8 mouse cellular contexts compared by ENCODE assay signal in genomic region chr14:118088437-118089207, GRCm38 (mm10). TPM values are rescaled to one million over a fixed set of nuclear protein-coding genes. Genes with fewer than 3 reads are reported as not detected.
DNase-seq lines count a peak whose midpoint lies in the region; ATAC-seq and TF ChIP-seq lines count a peak whose summit lies in the region.

No protein-coding gene starts in this region.

- peak overlapping the region; percentile 72; the same call in 1 of the 2 replicates for H3K27ac ChIP-seq in kidney, adult 2 months (ENCODE audit: insufficient read depth, low read depth, low read length)
- peak overlapping the region; percentile 76 for H3K27ac ChIP-seq in bone marrow, adult 2 months (ENCODE audit: control insufficient read depth, insufficient read depth, low read depth, low read length, poor library complexity)
- peak overlapping the region; percentile 62 for H3K27ac ChIP-seq in midbrain, postnatal 0 days (ENCODE audit: low read depth, low read length)

- peak overlapping the region; percentile 68 for H3K4me3 ChIP-seq in kidney, adult 2 months (ENCODE audit: insufficient read depth, low read depth, low read length)
- H3K4me3 ChIP-seq in bone marrow, adult 2 months (replicated peaks; ENCODE audit: control insufficient read depth, low read depth, low read length): peak overlapping the region; percentile 94
- peak overlapping the region; percentile 62 for H3K4me3 ChIP-seq in midbrain, postnatal 0 days (ENCODE audit: low read depth, low read length)

- DNase-seq in kidney, adult 2 months: peak; percentile 14
- DNase-seq in kidney, adult 8-10 months: no peak
- DNase-seq in heart, adult 9 months (ENCODE audit: low spot score in 2 of 2): peak; percentile 19 to 33
- DNase-seq in liver (peak; percentile 58), adipocyte (ENCODE audit: low spot score) (no peak)
- peak; percentile 15 for DNase-seq in midbrain, postnatal 0 days (ENCODE audit: low spot score)
- no peak for DNase-seq in frontal cortex, postnatal 10 days (ENCODE audit: low spot score in 2 of 2)

- peak; percentile 67 for ATAC-seq in midbrain, postnatal 0 days (ENCODE audit: low FRiP score)

- no peaks in the 10 kb centered on the region for H3K36me3 ChIP-seq in kidney, adult 2 months (ENCODE audit: control insufficient read depth, insufficient read depth, low read length)
- no peaks in the 10 kb centered on the region for H3K36me3 ChIP-seq in midbrain, postnatal 0 days (ENCODE audit: insufficient read depth, low read length)

- no peaks in the 10 kb centered on the region for H3K9me3 ChIP-seq in midbrain, postnatal 0 days (ENCODE audit: low read length)

- H3K4me1 ChIP-seq in kidney, adult 2 months (ENCODE audit: control insufficient read depth, insufficient read depth, low read length): no peaks in the 10 kb centered on the region
- H3K4me1 ChIP-seq in bone marrow, adult 2 months (ENCODE audit: control insufficient read depth, insufficient read depth, low read length): no peaks in the 10 kb centered on the region
- H3K4me1 ChIP-seq in midbrain, postnatal 0 days (ENCODE audit: insufficient read depth, low read length): no peaks in the 10 kb centered on the region

- TF ChIP-seq CTCF in kidney, adult 2 months (conservative IDR thresholded peaks at IDR 0.05; ENCODE audit: insufficient read depth, insufficient read length, low read depth, low read length): no peak
- TF ChIP-seq CTCF in bone marrow, adult 2 months (IDR thresholded peaks at IDR 0.05; ENCODE audit: control insufficient read depth, insufficient read depth, low read length): no peak
- no peak for TF ChIP-seq CTCF in midbrain, postnatal 0 days (IDR thresholded peaks at IDR 0.05)

- peak overlapping the region; percentile 73 for H3K4me2 ChIP-seq in midbrain, postnatal 0 days (ENCODE audit: low read depth, low read length, poor library complexity, severe bottlenecking)

- no peaks in the 10 kb centered on the region for H3K27me3 ChIP-seq in kidney, adult 2 months (replicated peaks; ENCODE audit: control insufficient read depth, insufficient read depth, low read length)
- no peaks in the 10 kb centered on the region for H3K27me3 ChIP-seq in midbrain, postnatal 0 days (ENCODE audit: insufficient read depth, low read length)

- TF ChIP-seq POLR2A in kidney, adult 2 months (IDR thresholded peaks at IDR 0.05; ENCODE audit: low read depth, low read length): no peak
- TF ChIP-seq POLR2A in bone marrow, adult 2 months (IDR thresholded peaks at IDR 0.05; ENCODE audit: borderline replicate concordance, control insufficient read depth, low read depth, low read length): no peak

- peak overlapping the region; percentile 64 for H3K9ac ChIP-seq in midbrain, postnatal 0 days (replicated peaks; ENCODE audit: low read length, poor library complexity, severe bottlenecking)

- 8% methylated on average over 22 of the region's 22 CpGs for WGBS in kidney, adult 2 months
- WGBS in bone marrow, adult 2 months: 5% methylated on average over 22 of the region's 22 CpGs
- 5% methylated on average over 22 of the region's 22 CpGs for WGBS in midbrain, postnatal 0 days

RNA-seq across cellular contexts. Expression of gene Dct, which starts 36.6 kb away (rescaled TPM):
- 0.18 and 0.25 TPM in 2 replicates for polyA plus RNA-seq in kidney, adult 2 months (2012; rRNA removed)
- polyA plus RNA-seq in bone marrow, adult 2 months (2011; ENCODE audit: insufficient read depth, insufficient read length, low replicate concordance, missing spikeins): 0.38 and 0.72 TPM in 2 replicates
- total RNA-seq in midbrain, postnatal 0 days (2014; rRNA removed): 0.49 TPM in 1 of 2 replicates, not detected in the other
- 0.44 and 0.63 TPM in 2 replicates for polyA plus RNA-seq in midbrain, postnatal 0 days (2015; fragmentation: Nextera tagmentation; extraction: Ambion mirVana)

RNA-seq across cellular contexts. Expression of gene Tgds, which starts 43.9 kb away (rescaled TPM):
- 14.1 and 15.9 TPM in 2 replicates for polyA plus RNA-seq in kidney, adult 2 months (2012; rRNA removed)
- 6.7 and 7.2 TPM in 2 replicates for polyA plus RNA-seq in bone marrow, adult 2 months (2011; ENCODE audit: insufficient read depth, insufficient read length, low replicate concordance, missing spikeins)
- total RNA-seq in midbrain, postnatal 0 days (2014; rRNA removed): 4.3 and 7.4 TPM in 2 replicates
- polyA plus RNA-seq in midbrain, postnatal 0 days (2015; fragmentation: Nextera tagmentation; extraction: Ambion mirVana): 7.3 and 9.0 TPM in 2 replicates

RNA-seq across cellular contexts. Expression of gene Gpr180, which starts 48.3 kb away (rescaled TPM):
- 34.6 and 36.7 TPM in 2 replicates for polyA plus RNA-seq in kidney, adult 2 months (2012; rRNA removed)
- 4.0 TPM in 2 replicates for polyA plus RNA-seq in bone marrow, adult 2 months (2011; ENCODE audit: insufficient read depth, insufficient read length, low replicate concordance, missing spikeins)
- total RNA-seq in midbrain, postnatal 0 days (2014; rRNA removed): 43.7 and 62.3 TPM in 2 replicates
- polyA plus RNA-seq in midbrain, postnatal 0 days (2015; fragmentation: Nextera tagmentation; extraction: Ambion mirVana): 49.3 and 51.6 TPM in 2 replicates

Comparison
In these comparisons a context has a peak if more than half of its experiments do, and no peak if none do; other contexts are left out.
1. DNase-seq: peak in kidney, adult 2 months (single experiment), heart, adult 9 months (2 of 2), liver (single experiment) and midbrain, postnatal 0 days (single experiment); none in kidney, adult 8-10 months (0 of 2), adipocyte (single experiment) and frontal cortex, postnatal 10 days (0 of 2).
2. Peak in every context shown above with its lines, with median percentiles within 50 percentile points of each other: H3K27ac ChIP-seq and H3K4me3 ChIP-seq.